Mouse (Mus musculus) T-helper 17 cell (primary cell): ENCODE data around the gene Med12l.

Source experiments
- in situ Hi-C, 2 experiments: fragments of 300-600 bp; cut with MboI, MseI; formaldehyde crosslinking; loops; 1 replicate in 1 of 2; 2 replicates in 1 of 2; pipeline ENCODE4 v1.15.1; 2025; ENCODE audit warnings: high pct_unique_total_duplicates in 2 of 2

Gene Med12l

GRCm38 (mm10) chr3:59293437-59294199 lies 288.0 kb downstream of the Med12l start:
- in situ Hi-C loops, result loop anchor here (10.0 kb wide), 2 partner anchors 209 to 219 kb away; no protein-coding TSS in a partner anchor

GRCm38 (mm10) chr3:59295699-59296562 lies 290.3 kb downstream of the Med12l start:
- in situ Hi-C loops, result loop anchor here (10.0 kb wide), 2 partner anchors 211 to 221 kb away; no protein-coding TSS in a partner anchor

DNA sequence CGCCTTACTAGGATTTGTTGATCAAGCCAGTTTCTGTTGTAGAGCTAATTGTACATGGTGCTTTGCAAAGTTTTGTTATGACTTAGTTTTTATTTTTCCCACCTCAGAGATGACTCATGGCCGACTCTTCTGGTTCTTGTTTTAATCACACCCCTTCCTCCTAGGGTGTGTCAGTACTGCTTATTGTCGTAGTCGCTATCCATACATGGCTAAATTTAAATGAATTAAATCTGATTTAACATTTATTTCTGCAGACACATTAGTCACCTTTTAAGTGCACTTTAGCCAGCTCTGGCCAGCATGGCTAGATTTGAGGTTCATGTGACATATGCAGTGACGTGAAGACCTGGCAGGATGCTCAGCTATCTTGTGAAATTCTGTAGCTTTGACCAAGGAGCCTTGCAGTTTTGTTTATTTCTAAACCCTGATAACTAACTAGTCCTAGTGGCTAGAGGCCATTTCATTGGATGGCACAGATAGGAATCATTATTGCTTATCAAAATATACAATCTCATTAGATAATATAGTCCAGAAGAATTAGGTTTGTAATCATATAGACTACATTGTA lies 291.0 kb downstream of the Med12l start:
- in situ Hi-C loops, result loop anchor here (10.0 kb wide), 2 partner anchors 212 to 222 kb away; no protein-coding TSS in a partner anchor

GRCm38 (mm10) chr3:59297653-59298052 lies 292.0 kb downstream of the Med12l start:
- in situ Hi-C loops, result loop anchor here (10.0 kb wide), 2 partner anchors 213 to 223 kb away; no protein-coding TSS in a partner anchor

DNA sequence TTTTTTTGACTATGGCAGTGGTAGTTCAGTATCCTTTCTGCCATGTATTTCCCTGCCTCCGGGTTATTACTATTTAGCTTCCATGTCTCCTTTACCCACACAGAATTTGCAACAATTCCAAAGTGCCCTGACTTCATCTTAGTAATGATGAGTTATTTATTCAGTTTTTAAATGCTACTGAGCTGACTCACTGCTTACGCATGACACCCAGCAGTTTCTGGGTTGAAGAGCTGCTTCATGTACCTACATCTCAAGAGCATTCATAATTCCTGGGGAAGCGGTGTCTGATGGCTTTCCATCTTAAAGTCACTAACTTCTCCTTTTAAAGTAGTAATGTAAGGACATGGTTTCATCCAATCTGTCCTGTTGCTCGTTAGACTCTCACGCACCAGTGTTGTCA lies 299.3 kb downstream of the Med12l start:
- in situ Hi-C loops, result no loop called here

GRCm38 (mm10) chr3:59305518-59305917 lies 299.9 kb downstream of the Med12l start:
- in situ Hi-C loops, result no loop called here

DNA sequence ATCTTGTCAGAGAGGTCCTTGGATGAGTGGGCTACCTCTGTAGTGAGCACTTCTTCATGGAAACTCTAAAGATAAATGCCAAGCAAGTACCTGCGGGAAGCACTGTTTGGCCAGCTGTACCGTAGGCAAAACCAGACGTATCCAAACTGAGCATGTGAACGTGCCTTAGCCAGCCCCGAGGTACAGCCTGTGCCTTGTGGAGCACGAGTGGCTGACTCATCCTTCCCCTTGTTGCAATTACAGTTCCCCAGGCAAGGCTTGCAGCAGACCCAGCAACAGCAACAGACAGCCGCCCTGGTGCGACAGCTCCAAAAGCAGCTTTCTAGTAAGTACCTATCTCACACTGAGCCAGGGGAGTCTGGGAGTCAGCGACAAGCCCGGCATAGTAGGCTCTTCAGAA lies 307.0 kb downstream of the Med12l start:
- in situ Hi-C loops, result loop anchor here in 1 of 2 experiments (5.0 kb wide), 1 partner anchor 75 kb away; no protein-coding TSS in a partner anchor

DNA sequence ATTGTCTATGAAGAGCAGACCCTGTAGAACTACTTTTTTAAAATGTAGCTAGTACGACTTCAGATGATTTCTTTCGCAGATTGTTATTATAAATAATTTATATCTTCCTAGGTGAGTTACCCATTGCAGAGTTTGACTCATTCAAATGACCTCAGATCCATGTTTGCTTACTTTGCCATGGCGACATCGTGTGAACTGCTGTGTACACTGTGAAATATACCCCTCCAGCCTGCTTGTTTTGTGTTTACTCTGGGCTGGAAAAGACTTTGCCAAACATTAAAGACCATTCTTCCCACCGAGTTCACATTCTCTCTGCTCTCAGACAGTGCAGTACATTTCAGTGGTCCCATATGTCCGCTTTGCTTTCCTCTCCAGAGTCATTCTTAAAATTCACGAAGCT lies 310.5 kb downstream of the Med12l start:
- in situ Hi-C loops, result loop anchor here in 1 of 2 experiments (5.0 kb wide), 1 partner anchor 436 kb away; no protein-coding TSS in a partner anchor

DNA sequence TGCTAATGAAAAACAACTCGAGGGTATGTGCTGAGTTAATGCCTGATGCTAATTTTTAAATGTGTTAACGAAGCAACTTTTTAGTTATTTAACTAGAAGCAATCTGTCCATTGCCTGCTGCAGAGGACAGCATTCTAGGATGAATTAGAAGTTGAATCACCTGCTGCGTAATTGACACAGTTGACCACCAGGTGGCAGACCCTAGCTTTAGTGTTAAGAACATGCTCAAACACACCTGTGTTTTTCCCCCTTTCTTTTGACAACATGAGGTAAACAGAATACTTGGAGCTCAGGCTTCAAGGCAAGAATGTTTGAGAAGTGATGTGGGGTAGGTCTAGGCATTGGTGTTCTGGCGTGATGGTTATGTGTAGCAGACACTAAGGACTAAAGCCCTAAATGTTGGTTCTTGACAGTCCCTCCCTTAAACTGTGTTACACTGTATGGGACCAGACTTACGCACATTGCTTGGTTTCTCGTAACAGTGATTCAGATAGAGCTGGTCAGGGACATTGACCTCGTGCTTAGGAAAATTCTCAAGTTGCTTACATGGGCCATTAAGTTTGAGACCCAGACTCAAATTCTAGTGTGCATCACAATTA lies 315.8 kb downstream of the Med12l start:
- in situ Hi-C loops, result loop anchor here in 1 of 2 experiments (10.0 kb wide), 1 partner anchor 423 kb away; no protein-coding TSS in a partner anchor

GRCm38 (mm10) chr3:59328526-59328925 lies 322.9 kb downstream of the Med12l start:
- in situ Hi-C loops, result loop anchor here in 1 of 2 experiments (10.0 kb wide), 1 partner anchor 416 kb away; no protein-coding TSS in a partner anchor

DNA sequence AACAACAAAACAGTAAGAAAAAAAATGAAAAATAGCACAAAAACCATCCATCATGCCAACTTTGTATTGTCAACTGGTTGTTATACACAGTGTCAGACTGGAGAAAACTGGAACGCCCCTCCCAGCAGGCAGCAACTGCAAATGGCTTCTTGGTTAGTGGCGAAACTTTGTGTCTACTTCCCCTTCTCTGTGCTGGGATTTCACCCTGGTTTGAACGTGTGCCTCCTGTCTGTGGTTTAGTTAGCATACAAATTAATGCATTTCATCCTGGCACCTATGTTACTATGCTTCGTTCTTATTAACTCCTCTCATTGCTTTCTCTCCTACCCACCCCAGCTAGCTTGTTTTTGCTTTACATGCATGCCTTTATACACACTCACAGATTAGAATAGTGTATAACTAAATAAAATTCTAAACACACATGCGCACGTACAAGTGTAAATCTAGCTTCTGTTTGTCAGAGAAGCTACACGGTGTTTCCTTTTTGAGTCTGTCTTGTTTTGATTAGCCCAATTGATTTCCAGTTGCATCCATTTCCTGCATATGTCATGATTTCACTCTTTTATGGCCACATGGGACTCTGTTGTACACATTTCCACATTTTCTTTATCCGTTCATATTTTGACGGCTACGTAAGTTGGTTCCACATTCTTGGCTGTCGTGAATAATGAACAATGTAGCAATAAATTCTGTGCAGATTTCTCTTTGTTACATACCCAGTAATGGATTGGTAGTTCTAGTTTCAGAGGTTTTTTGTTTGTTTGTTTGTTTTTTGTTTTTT lies 336.2 kb downstream of the Med12l start:
- in situ Hi-C loops, result no loop called here

- in situ Hi-C loops, result no loop called here
Measured at GRCm38 (mm10) chr3:59343026-59343425, 337.4 kb downstream of the Med12l start.

- in situ Hi-C loops, result no loop called here
Measured at GRCm38 (mm10) chr3:59344065-59344905, 338.7 kb downstream of the Med12l start, which contains the start of gene Igsf10. Gene Igsf10, minus strand, starts transcription at chr3:59344394.

DNA sequence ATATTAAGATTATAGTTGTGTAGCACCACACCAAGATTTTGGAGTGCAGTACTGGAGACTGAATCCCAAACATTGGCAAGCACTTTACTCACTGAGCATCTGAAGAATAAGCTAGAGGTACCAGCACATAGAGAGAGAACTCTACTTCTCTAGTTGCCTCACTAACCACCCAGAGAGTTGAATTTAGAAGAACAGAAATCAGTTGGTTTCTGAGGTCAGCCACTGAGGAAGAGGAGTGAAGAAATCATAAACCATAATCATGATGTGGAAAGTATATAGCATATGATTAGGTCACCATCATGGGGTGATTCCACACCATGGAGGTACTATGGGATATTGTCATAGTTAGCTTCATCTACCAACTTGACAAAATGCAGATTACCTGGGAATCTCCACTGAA lies 346.1 kb downstream of the Med12l start:
- in situ Hi-C loops, result no loop called here

DNA sequence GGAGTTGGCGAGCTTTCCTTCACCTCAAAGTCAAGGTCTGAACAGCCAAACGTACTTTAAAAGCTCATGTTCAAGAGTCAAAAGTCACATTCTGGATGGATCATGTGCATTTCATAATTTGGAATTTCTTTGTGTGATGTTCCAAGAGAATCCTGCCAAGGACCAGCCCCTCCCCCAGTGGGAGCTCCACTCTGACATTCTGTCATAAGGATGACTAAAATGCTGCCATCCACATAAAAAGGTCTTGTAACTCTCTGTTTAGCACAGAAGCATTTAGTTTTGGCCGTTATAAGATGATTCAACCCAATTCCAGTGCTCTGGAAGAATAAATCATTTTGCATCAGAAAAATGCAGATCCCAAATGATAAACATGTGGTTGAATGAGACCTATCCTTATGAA lies 348.5 kb downstream of the Med12l start:
- in situ Hi-C loops, result no loop called here

- in situ Hi-C loops, result no loop called here
Measured at GRCm38 (mm10) chr3:59360102-59360501, 354.5 kb downstream of the Med12l start.

GRCm38 (mm10) chr3:59361895-59362294 lies 356.3 kb downstream of the Med12l start:
- in situ Hi-C loops, result no loop called here
